Mouse (Mus musculus): ENCODE measurements around the gene Mettl22.

GRCm38 (mm10) chr16:8425736-8426135 lies 44.9 kb upstream of the Mettl22 start:
- TF ChIP-seq CTCF (IDR thresholded peaks at IDR 0.05; ENCODE audit: extremely low read depth, insufficient read length, insufficient replicate concordance, low read depth, low read length) (no peak), POLR2A (IDR thresholded peaks at IDR 0.05; ENCODE audit: low read depth, low read length) (no peak)
